Mouse (Mus musculus): ENCODE results near the gene Eef1a2.

The Eef1a2 gene

GRCm38 (mm10) chr2:181157716-181158302 is 995 bp upstream of the Eef1a2 start:
- DNase-seq: no peak

GRCm38 (mm10) chr2:181157180-181157579 is 366 bp upstream of the Eef1a2 start:
- no peak for DNase-seq

GRCm38 (mm10) chr2:181155801-181156200 is 1.0 kb downstream of the Eef1a2 start:
- no peak for DNase-seq

- no peak for DNase-seq
These were observed 1.9 kb downstream of the Eef1a2 start for GRCm38 (mm10) chr2:181154831-181155415.

- DNase-seq: no peak
These were observed 2.5 kb downstream of the Eef1a2 start for GRCm38 (mm10) chr2:181154361-181154760.

- no peak for DNase-seq
These were observed 3.0 kb downstream of the Eef1a2 start for GRCm38 (mm10) chr2:181153837-181154236.

DNA sequence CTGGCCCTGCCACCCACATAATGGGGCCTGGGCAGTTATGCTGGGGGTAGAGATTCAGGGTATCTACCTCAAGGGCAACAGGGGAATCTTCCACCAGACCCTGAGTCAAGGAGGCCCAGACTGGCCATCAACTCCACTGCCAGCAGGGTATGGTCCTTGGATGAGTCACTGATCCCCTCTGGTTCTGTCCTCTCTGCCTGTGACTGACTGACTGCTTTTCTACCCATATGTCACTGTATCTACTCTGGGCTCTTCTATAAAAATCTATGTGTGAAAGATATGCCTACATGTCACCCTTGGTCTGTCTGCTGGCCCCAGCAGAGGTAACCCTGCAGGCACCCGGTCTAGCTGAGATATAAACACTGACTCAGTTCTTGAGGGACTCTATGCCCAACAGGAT is 3.7 kb downstream of the Eef1a2 start:
- no peak for DNase-seq

GRCm38 (mm10) chr2:181152701-181153100 is 4.1 kb downstream of the Eef1a2 start:
- DNase-seq: no peak

GRCm38 (mm10) chr2:181150281-181150680 is 6.5 kb downstream of the Eef1a2 start:
- DNase-seq: no peak

GRCm38 (mm10) chr2:181148318-181148955 is 8.4 kb downstream of the Eef1a2 start:
- no peak for DNase-seq

- DNase-seq: peak; percentile 15 to 47
These were observed 9.1 kb downstream of the Eef1a2 start for GRCm38 (mm10) chr2:181147546-181148317.

DNA sequence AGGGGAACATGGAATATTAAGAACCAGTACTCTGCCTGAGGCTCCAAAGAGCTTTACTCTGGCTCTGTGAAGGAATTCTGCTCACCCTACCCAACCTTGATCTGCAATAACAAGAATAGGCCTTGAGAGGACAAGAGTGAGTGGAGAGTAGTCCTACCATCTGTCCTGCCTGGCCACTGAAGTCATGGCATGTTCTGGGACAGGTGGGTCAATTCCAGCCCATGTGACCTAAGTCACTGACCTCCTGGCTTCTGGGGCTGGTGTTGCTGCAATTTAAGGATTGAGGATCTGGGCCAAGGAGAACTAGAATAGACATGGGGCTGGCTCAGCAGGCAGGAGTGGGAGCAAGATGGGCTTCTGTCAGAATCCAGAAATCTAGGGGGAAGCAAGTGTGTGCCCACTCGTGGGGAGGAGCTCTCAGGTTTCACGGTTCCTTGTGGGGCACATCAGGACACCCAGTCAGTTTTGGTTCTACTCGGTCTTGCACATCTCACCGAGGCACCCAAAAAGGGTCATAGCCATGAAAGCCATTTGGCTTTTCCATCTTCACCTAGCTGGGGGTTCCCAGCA is 9.8 kb downstream of the Eef1a2 start:
- DNase-seq: no peak

DNA sequence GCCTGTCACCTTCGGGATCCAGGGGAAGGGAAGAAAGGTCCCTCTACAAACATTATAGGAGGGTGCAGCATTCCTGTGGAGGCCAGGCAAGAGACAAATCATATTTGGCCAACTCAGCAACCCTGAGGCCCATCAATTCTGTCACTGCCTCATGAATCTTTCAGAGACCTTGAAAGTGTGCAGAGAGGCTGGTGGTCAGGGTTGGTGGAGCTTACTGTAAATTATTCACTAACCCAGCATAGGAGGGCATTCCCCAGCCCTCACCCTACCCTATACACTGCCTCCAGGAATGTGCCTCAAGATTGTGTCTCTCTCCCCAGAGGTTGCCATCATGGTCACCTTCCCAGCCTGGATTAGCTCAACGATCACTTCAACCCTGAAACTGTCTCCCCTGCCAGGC is 12.1 kb downstream of the Eef1a2 start:
- no peak for DNase-seq

DNA sequence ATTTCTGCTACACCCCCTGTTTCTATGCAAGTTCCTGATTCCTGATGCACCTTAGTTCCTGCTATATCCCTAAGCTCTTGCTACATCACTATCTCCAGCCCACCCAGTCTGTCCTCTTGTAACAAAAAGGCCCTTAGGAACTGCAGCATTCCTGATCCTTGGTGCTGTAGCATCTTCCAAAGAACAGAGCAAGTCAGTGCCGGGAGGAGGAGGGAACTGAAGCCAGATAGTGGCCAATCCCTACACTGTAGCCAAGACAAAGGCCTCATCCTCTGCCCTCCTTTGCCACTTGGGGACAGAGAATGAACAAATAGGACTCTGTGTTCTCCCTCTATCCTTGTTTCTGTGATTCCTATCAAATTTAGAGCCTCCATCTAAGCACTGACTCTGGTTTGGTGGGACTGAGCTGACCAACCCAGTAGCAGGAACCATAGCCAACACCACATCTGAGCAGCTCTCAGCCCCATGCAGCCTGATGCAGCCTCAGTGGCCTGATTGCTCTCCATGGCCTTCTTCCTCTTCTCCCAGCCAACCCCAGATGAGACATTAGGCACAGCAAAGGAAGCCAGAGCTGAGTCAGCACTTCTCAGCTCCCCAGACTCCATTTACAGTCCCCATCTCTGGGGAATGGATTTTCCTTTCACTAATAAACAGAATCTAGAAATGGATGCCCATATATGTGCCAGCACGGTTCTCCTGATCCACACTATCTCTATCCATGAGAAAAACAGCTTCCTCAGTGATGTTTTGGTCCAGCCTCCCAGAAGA is 13.1 kb downstream of the Eef1a2 start:
- DNase-seq: no peak

DNA sequence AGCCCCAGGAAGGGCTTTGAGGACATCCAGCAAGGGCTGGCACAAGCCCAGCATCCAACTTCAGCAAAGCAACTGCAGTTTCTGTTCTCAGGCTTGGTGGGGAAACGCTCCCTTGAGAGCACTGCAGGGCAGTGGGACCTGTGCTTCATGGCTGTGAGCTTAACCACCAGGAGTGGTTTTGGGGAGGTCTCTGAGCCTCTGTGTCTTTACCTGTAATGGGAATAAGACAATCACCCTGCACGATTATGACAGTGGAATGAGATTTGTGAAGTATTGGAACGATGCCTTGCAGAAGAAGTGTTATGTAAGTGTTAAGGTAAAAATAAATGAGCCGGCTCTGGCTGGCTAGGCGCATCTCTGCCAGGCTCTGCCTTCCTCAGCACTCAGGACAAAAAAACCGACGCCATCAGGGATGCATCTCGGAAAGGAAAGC is 14.1 kb downstream of the Eef1a2 start:
- no peak for DNase-seq

- no peak for DNase-seq
These were observed 17.1 kb downstream of the Eef1a2 start for GRCm38 (mm10) chr2:181139641-181140193.

GRCm38 (mm10) chr2:181136934-181137333 is 19.9 kb downstream of the Eef1a2 start:
- peak in 1 of 2 experiments; percentile 45 for DNase-seq

DNA sequence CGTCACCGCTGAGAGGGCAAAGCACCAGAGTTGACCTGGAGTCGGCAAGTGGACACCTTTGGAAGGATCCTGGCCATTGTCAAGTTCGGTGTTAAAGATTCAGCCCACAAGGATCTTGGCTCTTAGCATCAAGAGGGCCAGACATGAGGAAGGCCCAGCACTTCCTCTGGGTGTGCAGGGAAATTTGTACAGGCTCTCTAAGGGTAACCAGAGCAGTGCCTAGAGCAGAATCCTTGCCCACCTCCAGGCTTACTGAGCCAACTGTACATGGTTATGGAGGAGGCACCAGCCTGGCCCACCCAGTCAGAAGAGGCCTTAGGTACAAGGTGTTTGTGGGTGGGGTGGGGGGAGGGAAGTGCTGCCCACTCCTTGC is 21.4 kb downstream of the Eef1a2 start:
- no peak for DNase-seq

DNA sequence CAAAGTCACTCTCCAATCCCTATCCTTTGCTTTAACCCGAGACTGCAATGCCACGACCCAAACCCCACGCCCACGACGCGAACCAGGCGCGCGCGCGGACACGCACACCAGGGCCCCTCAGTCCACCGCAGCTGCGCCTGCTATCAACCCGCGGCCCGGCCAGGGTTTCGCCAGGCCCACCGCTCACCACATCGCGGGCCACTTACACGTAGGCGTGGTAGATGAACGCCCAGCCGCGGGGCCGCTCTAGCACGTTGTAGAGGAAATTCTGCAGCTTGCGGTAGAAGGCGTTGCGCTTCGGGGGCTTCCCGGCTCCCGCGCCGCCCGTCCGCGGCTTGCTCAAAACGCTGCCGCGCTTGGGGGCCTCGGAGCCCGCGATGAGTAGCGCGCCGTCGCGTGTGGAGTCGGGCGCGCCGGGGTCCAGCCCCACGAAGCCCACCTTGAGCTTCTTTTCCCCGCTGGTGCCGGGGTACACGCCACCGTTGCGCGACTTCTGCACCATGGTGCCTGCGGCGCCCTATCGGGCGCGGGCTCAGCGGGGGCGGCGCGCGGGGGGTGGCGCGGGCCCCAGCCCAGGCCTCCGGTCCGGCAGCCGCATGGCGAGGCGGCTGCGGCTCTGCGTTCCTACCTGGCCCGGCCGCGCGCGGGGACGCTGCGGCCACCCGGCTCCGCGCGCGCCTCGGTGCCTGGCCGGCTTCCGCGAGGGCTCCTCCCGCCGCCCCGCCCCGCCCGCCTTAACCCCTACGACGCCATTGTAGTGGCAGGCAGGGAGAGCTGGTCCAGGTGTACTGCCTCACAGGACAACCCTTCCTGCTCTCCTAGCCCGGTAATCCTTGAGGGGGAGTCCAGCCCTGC is 22.0 kb downstream of the Eef1a2 start, which contains the start of gene Kcnq2:
TSS of gene Kcnq2 (minus strand) at position 710 of the 855 bp plus-strand sequence.
- DNase-seq: no peak

GRCm38 (mm10) chr2:181133837-181134590 is 22.8 kb downstream of the Eef1a2 start:
- no peak for DNase-seq
